Mouse (Mus musculus) midbrain, postnatal 0 days (tissue): ENCODE data around the gene Acsbg1. TPM values are rescaled to one million over a fixed set of nuclear protein-coding genes. Genes with fewer than 3 reads are reported as not detected.

Experiments
- ATAC-seq: fragments of 200-750 bp; cut with Nextera tagmentation; 2 replicates; pipeline ENCODE4 v1.8.0; 2017; ENCODE audit warnings: moderate number of reproducible peaks, mild to moderate bottlenecking, moderate TSS enrichment, moderate library complexity; ENCODE audit not compliant: low FRiP score
- DNase-seq: peaks from one replicate; pipeline ENCODE4 v3.0.0-alpha.2; 2015; ENCODE audit warnings: low spot score
- H3K27ac ChIP-seq: fragments of 300-500 bp; sonication (generic); 2 replicates; pipeline ENCODE4 v1.5.1; 2014; ENCODE audit warnings: low read depth, mild to moderate bottlenecking, low read length, mixed read lengths
- H3K27me3 ChIP-seq: fragments of 300-500 bp; sonication (generic); 2 replicates; pipeline ENCODE4 v1.6.1; 2014; ENCODE audit warnings: low read length, control low read depth, mixed read lengths; ENCODE audit not compliant: insufficient read depth
- H3K36me3 ChIP-seq: fragments of 300-500 bp; sonication (generic); 2 replicates; pipeline ENCODE4 v1.6.1; 2014; ENCODE audit warnings: low read length, control low read depth, mixed read lengths; ENCODE audit not compliant: insufficient read depth
- H3K4me1 ChIP-seq: fragments of 300-500 bp; sonication (generic); 2 replicates; pipeline ENCODE4 v1.6.1; 2014; ENCODE audit warnings: mild to moderate bottlenecking, control low read depth, antibody characterized with exemption, low read length, mixed read lengths; ENCODE audit not compliant: insufficient read depth
- H3K4me2 ChIP-seq: fragments of 300-500 bp; sonication (generic); 2 replicates; pipeline ENCODE4 v1.6.1; 2014; ENCODE audit warnings: low read depth, mild to moderate bottlenecking, low read length, mixed read lengths; ENCODE audit not compliant: poor library complexity, severe bottlenecking
- H3K4me3 ChIP-seq: fragments of 300-500 bp; sonication (generic); 2 replicates; pipeline ENCODE4 v1.5.1; 2014; ENCODE audit warnings: low read depth, mild to moderate bottlenecking, low read length, moderate library complexity
- H3K9ac ChIP-seq: fragments of 300-500 bp; sonication (generic); replicated peaks from 2 replicates; pipeline ENCODE4 v1.6.1; 2014; ENCODE audit warnings: mild to moderate bottlenecking, low read length, moderate library complexity, mixed read lengths; ENCODE audit not compliant: poor library complexity, severe bottlenecking
- H3K9me3 ChIP-seq: fragments of 300-500 bp; sonication (generic); 2 replicates; pipeline ENCODE4 v1.6.1; 2016; ENCODE audit warnings: low read length, control low read depth
- CTCF ChIP-seq: IDR thresholded peaks from 2 replicates; pipeline ENCODE4 v1.5.1; 2016; ENCODE audit warnings: antibody characterized with exemption, mild to moderate bottlenecking
- WGBS: fragments of 180-500 bp; shearing (Covaris S2); extraction: QIAGEN DNeasy Blood & Tissue Kit; methylation state at CpG from one replicate; pipeline ENCODE4 v1.1.7; 2014; 5-methylcytosine and 5-hydroxymethylcytosine counted together
- polyA plus RNA-seq: library from polyadenylated mRNA; unstranded; fragments of >200 nt; fragmentation: Nextera tagmentation; extraction: Ambion mirVana; gene quantifications from 2 replicates; pipeline ENCODE4 v1.2.1, GENCODE M21; 2015
- total RNA-seq: library from RNA; depleted of rRNA; stranded (reverse); fragments of >200 nt; gene quantifications from 2 replicates; pipeline ENCODE4 v1.2.3, GENCODE M21; 2014

The Acsbg1 gene
- total and polyA plus RNA-seq, 2 experiments from 2014 or later = 42.8 to 69.9 TPM

- H3K4me2 ChIP-seq = no peak overlapping the region
- H3K4me3 ChIP-seq = no peak overlapping the region
- no peaks in the 10 kb centered on the region for H3K9me3 ChIP-seq
- no peaks in the 10 kb centered on the region for H3K27me3 ChIP-seq
- DNase-seq (no peak), ATAC-seq (no peak)
- 90% methylated on average over 2 of the region's 2 CpGs for WGBS
- TF ChIP-seq CTCF = no peak
- H3K36me3 ChIP-seq = no peaks in the 10 kb centered on the region
- H3K4me1 ChIP-seq = no peaks in the 10 kb centered on the region
- H3K9ac ChIP-seq = no peak overlapping the region
- no peak overlapping the region for H3K27ac ChIP-seq
These were observed 28.3 kb downstream of the Acsbg1 start for GRCm38 (mm10) chr9:54633401-54633800.

DNA sequence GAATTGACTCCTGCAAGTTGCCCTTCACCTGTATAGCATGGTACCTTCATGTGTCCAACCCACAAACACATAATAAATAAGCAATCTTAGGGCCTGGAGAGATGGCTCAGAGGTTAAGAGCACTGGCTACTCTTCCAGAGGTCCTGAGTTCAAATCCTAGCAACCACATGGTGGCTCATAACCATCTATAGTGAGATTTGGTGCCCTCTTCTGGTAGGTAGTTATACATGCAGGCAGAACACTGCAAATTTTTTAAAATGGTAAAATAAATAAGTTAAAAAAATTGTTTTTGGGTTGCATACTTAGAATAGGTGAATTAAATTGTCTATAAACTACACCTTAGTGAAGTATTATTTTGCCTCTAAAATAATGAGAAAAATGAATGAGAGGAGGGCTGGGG is 30.8 kb downstream of the Acsbg1 start:
- H3K27me3 ChIP-seq = no peaks in the 10 kb centered on the region
- ATAC-seq = no peak
- H3K4me2 ChIP-seq = no peak overlapping the region
- DNase-seq = no peak
- no peak overlapping the region for H3K4me3 ChIP-seq
- H3K27ac ChIP-seq = no peak overlapping the region
- H3K9ac ChIP-seq = no peak overlapping the region
- H3K4me1 ChIP-seq = no peaks in the 10 kb centered on the region
- TF ChIP-seq CTCF = peak; percentile 40
- H3K36me3 ChIP-seq = no peaks in the 10 kb centered on the region
- H3K9me3 ChIP-seq = no peaks in the 10 kb centered on the region

GRCm38 (mm10) chr9:54629613-54630261 is 31.9 kb downstream of the Acsbg1 start:
- peak; percentile 30; the same call in 1 of the 2 replicates for TF ChIP-seq CTCF
- 83% methylated on average over 5 of the region's 5 CpGs for WGBS
- no peak overlapping the region for H3K4me2 ChIP-seq
- no peaks in the 10 kb centered on the region for H3K4me1 ChIP-seq
- H3K4me3 ChIP-seq = no peak overlapping the region
- no peak for DNase-seq
- no peaks in the 10 kb centered on the region for H3K9me3 ChIP-seq
- no peak overlapping the region for H3K9ac ChIP-seq
- H3K27ac ChIP-seq = no peak overlapping the region
- no peaks in the 10 kb centered on the region for H3K27me3 ChIP-seq
- ATAC-seq = no peak
- no peaks in the 10 kb centered on the region for H3K36me3 ChIP-seq

- no peaks in the 10 kb centered on the region for H3K9me3 ChIP-seq
- no peak overlapping the region for H3K4me3 ChIP-seq
- H3K9ac ChIP-seq = no peak overlapping the region
- H3K4me1 ChIP-seq = no peaks in the 10 kb centered on the region
- H3K36me3 ChIP-seq = no peaks in the 10 kb centered on the region
- H3K4me2 ChIP-seq = no peak overlapping the region
- peak; percentile 38 for DNase-seq
- no peaks in the 10 kb centered on the region for H3K27me3 ChIP-seq
- WGBS = 74% methylated on average over 4 of the region's 4 CpGs
- ATAC-seq = no peak
- H3K27ac ChIP-seq = no peak overlapping the region
- TF ChIP-seq CTCF = peak; percentile 47
These were observed 32.9 kb downstream of the Acsbg1 start for GRCm38 (mm10) chr9:54628752-54629151.

DNA sequence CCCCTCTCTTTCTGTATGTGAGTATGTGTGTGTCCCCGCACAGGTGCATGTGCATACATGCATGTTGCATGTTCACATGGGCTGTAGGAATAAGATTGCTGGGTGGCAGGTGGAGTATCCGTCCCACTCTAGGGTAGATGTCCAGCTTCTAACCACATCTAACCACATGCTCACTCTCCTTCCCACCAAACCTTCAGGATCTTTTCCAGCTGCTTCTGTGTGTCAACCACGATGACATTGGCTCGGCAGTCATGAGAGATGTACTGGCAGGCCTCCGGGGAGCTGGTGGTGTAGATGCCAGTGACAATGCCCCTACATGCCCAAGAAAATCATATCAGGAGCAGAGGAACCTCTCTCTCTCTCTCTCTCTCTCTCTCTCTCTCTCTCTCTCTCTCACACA is 34.4 kb downstream of the Acsbg1 start:
- Histone ChIP-seq H3K27me3 (no peaks in the 10 kb centered on the region), H3K36me3 (no peaks in the 10 kb centered on the region), H3K9ac (no peak overlapping the region), H3K27ac (no peak overlapping the region), H3K4me2 (no peak overlapping the region), H3K4me1 (no peaks in the 10 kb centered on the region), H3K4me3 (no peak overlapping the region), H3K9me3 (no peaks in the 10 kb centered on the region)
- DNase-seq (no peak), ATAC-seq (no peak)
- no peak for TF ChIP-seq CTCF
- 97% methylated on average over 5 of the region's 5 CpGs for WGBS

- no peak overlapping the region for H3K27ac ChIP-seq
- TF ChIP-seq CTCF = peak; percentile 88
- ATAC-seq = peak; percentile 71; the same call in 1 of the 2 replicates
- H3K4me1 ChIP-seq = no peaks in the 10 kb centered on the region
- H3K4me2 ChIP-seq = no peak overlapping the region
- H3K36me3 ChIP-seq = no peaks in the 10 kb centered on the region
- no peaks in the 10 kb centered on the region for H3K9me3 ChIP-seq
- H3K27me3 ChIP-seq = no peaks in the 10 kb centered on the region
- peak; percentile 67 for DNase-seq
- H3K4me3 ChIP-seq = no peak overlapping the region
- 71% methylated on average over 13 of the region's 13 CpGs for WGBS
- H3K9ac ChIP-seq = no peak overlapping the region
These were observed 47.4 kb downstream of the Acsbg1 start for GRCm38 (mm10) chr9:54614182-54614850.
